Mouse (Mus musculus): ENCODE data around the gene Sestd1.

Gene Sestd1

GRCm38 (mm10) chr2:77171444-77172240 lies 108.8 kb downstream of the Sestd1 start:
- peak; percentile 85 to 92 for DNase-seq

GRCm38 (mm10) chr2:77170633-77171105 lies 109.7 kb downstream of the Sestd1 start, which contains the start of gene Ccdc141:
Gene Ccdc141 (minus strand): TSS chr2:77170636.
- DNase-seq: no peak

- peak; percentile 65 to 86 for DNase-seq
Observed at GRCm38 (mm10) chr2:77169916-77170632, 110.3 kb downstream of the Sestd1 start.

- DNase-seq: no peak
Observed at GRCm38 (mm10) chr2:77169218-77169617, 111.2 kb downstream of the Sestd1 start.

- no peak for DNase-seq
Observed at GRCm38 (mm10) chr2:77168781-77169180, 111.6 kb downstream of the Sestd1 start.

- peak in 1 of 2 experiments; percentile 43 for DNase-seq
Observed at GRCm38 (mm10) chr2:77168081-77168685, 112.2 kb downstream of the Sestd1 start.

GRCm38 (mm10) chr2:77166366-77166765 lies 114.0 kb downstream of the Sestd1 start:
- no peak for DNase-seq

GRCm38 (mm10) chr2:77164662-77165061 lies 115.7 kb downstream of the Sestd1 start:
- no peak for DNase-seq

- peak; percentile 42 to 58 for DNase-seq
Observed at GRCm38 (mm10) chr2:77163381-77163780, 117.0 kb downstream of the Sestd1 start.

GRCm38 (mm10) chr2:77162135-77162534 lies 118.3 kb downstream of the Sestd1 start:
- no peak for DNase-seq

GRCm38 (mm10) chr2:77157546-77157945 lies 122.8 kb downstream of the Sestd1 start:
- DNase-seq: no peak

GRCm38 (mm10) chr2:77154080-77154479 lies 126.3 kb downstream of the Sestd1 start:
- DNase-seq: no peak

GRCm38 (mm10) chr2:77151255-77151654 lies 129.1 kb downstream of the Sestd1 start:
- DNase-seq: no peak

GRCm38 (mm10) chr2:77149576-77149975 lies 130.8 kb downstream of the Sestd1 start:
- DNase-seq: no peak

- peak; percentile 15 to 43 for DNase-seq
Observed at GRCm38 (mm10) chr2:77148215-77148614, 132.2 kb downstream of the Sestd1 start.

GRCm38 (mm10) chr2:77146968-77147367 lies 133.4 kb downstream of the Sestd1 start:
- DNase-seq: no peak

GRCm38 (mm10) chr2:77146291-77146690 lies 134.1 kb downstream of the Sestd1 start:
- DNase-seq: no peak

- no peak for DNase-seq
Observed at GRCm38 (mm10) chr2:77143536-77143935, 136.9 kb downstream of the Sestd1 start.

- DNase-seq: no peak
Observed at GRCm38 (mm10) chr2:77138879-77139278, 141.5 kb downstream of the Sestd1 start.

- DNase-seq: no peak
Observed at GRCm38 (mm10) chr2:77134906-77135305, 145.5 kb downstream of the Sestd1 start.

GRCm38 (mm10) chr2:77133407-77133806 lies 147.0 kb downstream of the Sestd1 start:
- DNase-seq: no peak

Measured in kidney, postnatal 25 days (tissue).